Mouse (Mus musculus) cortical plate, adult 2 months (tissue): ENCODE measurements around the gene Bmpr1b. TPM values are rescaled to one million over a fixed set of nuclear protein-coding genes. Genes with fewer than 3 reads are reported as not detected.

Experiments
- H3K27ac ChIP-seq: fragments of 200-500 bp; 2 replicates; pipeline ENCODE4 v1.5.1; 2012; ENCODE audit warnings: low read length, control low read depth, inconsistent platforms; ENCODE audit not compliant: insufficient read depth
- H3K4me1 ChIP-seq: fragments of 200-500 bp; 2 replicates; pipeline ENCODE4 v1.6.1; 2011; ENCODE audit warnings: low read length; ENCODE audit not compliant: control insufficient read depth, insufficient read depth
- H3K4me3 ChIP-seq: fragments of 200-500 bp; 2 replicates; pipeline ENCODE4 v1.5.1; 2011; ENCODE audit warnings: mild to moderate bottlenecking, low read length, control low read depth; ENCODE audit not compliant: insufficient read depth
- CTCF ChIP-seq: fragments of 200-500 bp; IDR thresholded peaks from 2 replicates; pipeline ENCODE4 v1.5.1; 2011; ENCODE audit warnings: mild to moderate bottlenecking, control low read depth, low read length; ENCODE audit not compliant: insufficient read depth; ENCODE audit errors: extremely low read depth
- POLR2A ChIP-seq: fragments of 200-500 bp; IDR thresholded peaks from 2 replicates; pipeline ENCODE4 v1.6.1; 2011; ENCODE audit warnings: mild to moderate bottlenecking, low read length, control low read depth; ENCODE audit not compliant: insufficient read depth; ENCODE audit errors: extremely low read depth
- polyA plus RNA-seq: library from polyadenylated mRNA; depleted of rRNA; stranded (reverse); fragments of >200 nt; gene quantifications from 2 replicates; pipeline ENCODE4 v1.2.3, GENCODE M21; 2012; rRNA removed

Gene Bmpr1b
- polyA plus RNA-seq, 1 experiment, result 10.0 TPM

GRCm38 (mm10) chr3:141810944-141811343 lies 358.3 kb downstream of the Bmpr1b start:
- Histone ChIP-seq H3K4me3 (no peak overlapping the region), H3K4me1 (no peaks in the 10 kb centered on the region), H3K27ac (no peak overlapping the region)
- TF ChIP-seq CTCF (no peak), POLR2A (no peak)

DNA sequence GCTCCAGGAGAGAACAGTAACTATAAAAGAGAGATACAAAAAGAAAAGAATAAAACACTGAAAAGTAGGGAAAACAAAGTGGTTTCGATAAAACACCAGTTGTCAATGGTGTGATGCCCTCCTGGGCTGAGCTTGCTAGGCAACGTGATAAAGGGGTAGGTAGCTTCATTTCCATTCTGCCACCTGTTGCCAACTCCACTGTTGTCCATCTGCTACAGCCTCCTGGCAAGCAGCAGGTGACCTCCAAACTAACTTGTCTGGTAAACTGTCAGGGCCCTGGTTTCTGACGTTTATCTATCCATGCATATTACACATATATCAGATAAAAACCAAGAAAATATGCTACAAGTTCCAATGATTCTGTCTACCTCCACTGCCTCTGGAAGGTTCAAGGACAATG lies 359.6 kb downstream of the Bmpr1b start:
- H3K27ac ChIP-seq, result no peak overlapping the region
- TF ChIP-seq POLR2A (no peak), CTCF (no peak)
- H3K4me1 ChIP-seq, result no peaks in the 10 kb centered on the region
- H3K4me3 ChIP-seq, result no peak overlapping the region

DNA sequence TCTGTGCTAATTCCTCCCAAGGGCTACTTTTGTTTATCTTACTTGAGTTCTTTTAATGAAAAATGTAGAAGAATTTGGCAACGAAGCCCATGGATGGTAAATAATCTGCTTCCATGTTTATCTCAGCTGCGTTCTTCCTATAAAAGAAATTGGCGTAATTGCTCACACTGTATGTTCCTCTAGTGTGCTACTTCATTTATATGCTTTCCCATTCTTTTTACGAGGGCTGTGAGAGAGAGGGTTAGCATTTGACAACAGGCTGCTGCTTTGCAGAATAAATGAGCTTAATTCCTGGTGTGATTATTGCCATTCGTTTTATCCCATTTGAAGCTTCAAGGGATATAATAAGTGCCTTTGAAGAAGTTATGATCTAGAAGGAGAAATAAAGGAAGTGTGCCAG lies 365.1 kb downstream of the Bmpr1b start:
- H3K4me3 ChIP-seq, result no peak overlapping the region
- TF ChIP-seq CTCF (no peak), POLR2A (no peak)
- H3K4me1 ChIP-seq, result no peaks in the 10 kb centered on the region
- H3K27ac ChIP-seq, result no peak overlapping the region

DNA sequence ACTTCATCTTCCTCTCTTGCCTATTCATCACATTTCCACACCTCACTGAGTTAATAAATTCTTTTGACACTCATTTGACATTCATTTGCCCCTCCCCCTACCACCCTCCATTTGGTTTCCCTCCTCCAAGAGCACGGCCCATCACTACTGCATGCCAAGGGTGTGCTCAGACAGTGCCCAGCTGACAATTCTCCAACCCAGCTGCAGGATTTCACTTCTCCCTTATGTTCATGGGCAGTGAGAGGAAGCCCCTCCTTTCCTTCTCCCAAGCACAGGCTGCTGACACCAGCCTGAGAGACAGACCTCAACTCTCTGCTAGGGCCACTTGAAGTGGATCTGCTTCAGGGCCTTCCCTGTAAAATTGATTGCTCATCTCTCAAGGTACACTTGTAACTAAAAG lies 371.4 kb downstream of the Bmpr1b start:
- H3K4me3 ChIP-seq, result no peak overlapping the region
- TF ChIP-seq POLR2A, result no peak
- no peak for TF ChIP-seq CTCF
- no peak overlapping the region for H3K27ac ChIP-seq
- no peaks in the 10 kb centered on the region for H3K4me1 ChIP-seq

- H3K4me3 ChIP-seq, result no peak overlapping the region
- no peak overlapping the region for H3K27ac ChIP-seq
- H3K4me1 ChIP-seq, result no peaks in the 10 kb centered on the region
- TF ChIP-seq POLR2A (no peak), CTCF (no peak)
Measured at GRCm38 (mm10) chr3:141797372-141797771, 371.9 kb downstream of the Bmpr1b start.

- TF ChIP-seq CTCF (no peak), POLR2A (no peak)
- H3K27ac ChIP-seq, result no peak overlapping the region
- H3K4me1 ChIP-seq, result no peaks in the 10 kb centered on the region; the same call in 1 of the 2 replicates
- no peak overlapping the region for H3K4me3 ChIP-seq
Measured at GRCm38 (mm10) chr3:141794371-141794770, 374.9 kb downstream of the Bmpr1b start.

DNA sequence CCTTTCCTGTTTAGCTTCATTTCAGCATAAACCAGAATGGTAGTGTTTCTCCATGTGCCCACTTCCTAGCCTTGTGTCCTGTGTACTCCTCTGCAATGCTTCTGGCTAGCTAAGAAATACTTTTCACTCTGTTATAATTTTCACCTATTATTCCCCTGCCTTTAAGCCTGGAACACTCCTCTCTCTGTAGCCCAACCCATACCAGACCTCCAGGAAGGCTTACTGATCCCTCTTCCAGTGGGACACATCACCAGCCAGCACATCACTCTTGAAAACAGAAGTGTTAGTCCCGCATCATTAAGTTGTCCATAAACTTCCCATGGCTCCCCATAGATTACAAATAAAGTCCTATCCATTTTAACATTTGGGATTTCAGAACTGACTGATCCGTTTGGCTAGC lies 375.5 kb downstream of the Bmpr1b start:
- H3K4me1 ChIP-seq, result no peaks in the 10 kb centered on the region; the same call in 1 of the 2 replicates
- TF ChIP-seq CTCF (no peak), POLR2A (no peak)

GRCm38 (mm10) chr3:141792106-141792505 lies 377.1 kb downstream of the Bmpr1b start:
- TF ChIP-seq CTCF, result no peak
- no peak for TF ChIP-seq POLR2A
- no peak overlapping the region for H3K4me3 ChIP-seq
- H3K27ac ChIP-seq, result no peak overlapping the region

More for the DNA sequence above, 375.5 kb downstream of the Bmpr1b start:
- Histone ChIP-seq H3K4me3 (no peak overlapping the region), H3K27ac (no peak overlapping the region)

DNA sequence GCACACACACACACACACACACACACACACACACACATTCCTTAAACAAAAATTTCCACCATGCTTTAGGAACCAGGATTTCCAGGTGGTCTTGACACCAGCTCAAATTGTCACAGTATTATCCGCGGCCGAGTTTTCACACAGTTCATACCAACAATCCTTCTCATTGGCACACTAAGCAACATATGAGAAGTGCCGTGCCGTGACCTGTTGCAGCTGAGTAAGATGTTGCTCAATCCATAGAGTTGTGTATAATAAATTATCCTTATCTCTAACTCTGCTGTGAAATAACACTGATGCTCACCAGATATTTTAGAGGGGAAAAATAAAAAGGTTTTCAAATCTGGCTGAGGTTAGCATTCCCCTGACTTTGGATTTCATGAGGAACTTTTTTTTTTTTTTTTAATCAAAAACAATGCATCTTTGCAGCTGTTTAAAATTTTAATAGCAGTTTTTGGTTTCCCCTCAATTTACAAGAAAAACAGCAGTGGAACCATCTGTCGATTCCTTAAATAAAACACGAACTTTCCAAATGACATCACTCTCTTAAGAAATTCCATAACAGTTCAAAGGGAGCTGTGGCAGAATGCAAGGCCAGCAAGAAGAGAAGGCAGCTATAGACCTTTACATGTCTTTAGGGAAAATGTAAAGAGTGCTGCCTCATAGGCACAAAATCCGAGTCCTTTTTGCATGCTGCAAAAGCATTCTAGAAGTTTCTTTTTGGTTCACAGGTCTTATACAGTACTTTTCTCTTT lies 378.0 kb downstream of the Bmpr1b start:
- no peak overlapping the region for H3K4me3 ChIP-seq
- TF ChIP-seq CTCF (no peak), POLR2A (no peak)
- H3K27ac ChIP-seq, result no peak overlapping the region
- no peaks in the 10 kb centered on the region; the same call in 1 of the 2 replicates for H3K4me1 ChIP-seq

More at GRCm38 (mm10) chr3:141792106-141792505, 377.1 kb downstream of the Bmpr1b start:
- no peaks in the 10 kb centered on the region; the same call in 1 of the 2 replicates for H3K4me1 ChIP-seq

Other genes starting within 250 kb of the Bmpr1b start
- gene Pdlim5, start 226.3 kb upstream of the Bmpr1b start, polyA plus RNA-seq, result 18.7 and 19.9 TPM in 2 replicates